Mouse (Mus musculus): Measurements from ENCODE around the gene Mpp5. TPM values are rescaled to one million over a fixed set of nuclear protein-coding genes. Genes with fewer than 3 reads are reported as not detected.

Mpp5 gene
- polyA plus RNA-seq (2015; fragmentation: Nextera tagmentation; extraction: Ambion mirVana) = 14.4 and 16.0 TPM in 2 replicates

GRCm38 (mm10) chr12:78748557-78749377, at the start of gene Mpp5:
TSS of gene Mpp5 (plus strand) at chr12:78748907.
- peak within 1 kb of the TSS; percentile 69 for H3K9ac ChIP-seq (replicated peaks; ENCODE audit: low read depth, low read length)
- no peaks in the 10 kb centered on the region for H3K9me3 ChIP-seq (ENCODE audit: control insufficient read depth, low read length)
- H3K4me1 ChIP-seq (replicated peaks; ENCODE audit: control insufficient read depth, insufficient read depth, low read length) = peaks cover 6% of the 10 kb centered on the region; the same call in 1 of the 2 replicates
- peak within 1 kb of the TSS; percentile 99 for H3K4me2 ChIP-seq (ENCODE audit: low read length)
- H3K27me3 ChIP-seq (replicated peaks; ENCODE audit: control insufficient read depth, insufficient read depth, low read length) = peaks cover 5% of the 10 kb centered on the region
- H3K36me3 ChIP-seq (ENCODE audit: control insufficient read depth, insufficient read depth) = no peaks in the 10 kb centered on the region
- peak within 1 kb of the TSS; percentile 78 for H3K4me3 ChIP-seq (replicated peaks; ENCODE audit: low read length)
- peak; percentile 100 for ATAC-seq
- peak within 1 kb of the TSS; percentile 80 for H3K27ac ChIP-seq (ENCODE audit: low read length)
- WGBS = under 1% methylated on average over 86 of the region's 98 CpGs

- H3K9ac ChIP-seq (replicated peaks; ENCODE audit: low read depth, low read length) = no peak overlapping the region
- no peaks in the 10 kb centered on the region for H3K9me3 ChIP-seq (ENCODE audit: control insufficient read depth, low read length)
- H3K4me1 ChIP-seq (replicated peaks; ENCODE audit: control insufficient read depth, insufficient read depth, low read length) = no peaks in the 10 kb centered on the region
- no peak overlapping the region for H3K27ac ChIP-seq (ENCODE audit: low read length)
- no peaks in the 10 kb centered on the region for H3K36me3 ChIP-seq (ENCODE audit: control insufficient read depth, insufficient read depth)
- H3K4me2 ChIP-seq (ENCODE audit: low read length) = no peak overlapping the region
- no peaks in the 10 kb centered on the region for H3K27me3 ChIP-seq (replicated peaks; ENCODE audit: control insufficient read depth, insufficient read depth, low read length)
- WGBS = 68% methylated on average over 2 of the region's 2 CpGs
- ATAC-seq = no peak
- no peak overlapping the region for H3K4me3 ChIP-seq (replicated peaks; ENCODE audit: low read length)
Observed at GRCm38 (mm10) chr12:78717783-78718182, 30.9 kb upstream of the Mpp5 start.

GRCm38 (mm10) chr12:78727723-78728122, 21.0 kb upstream of the Mpp5 start:
- no peak overlapping the region for H3K4me3 ChIP-seq (replicated peaks; ENCODE audit: low read length)
- no peaks in the 10 kb centered on the region for H3K27me3 ChIP-seq (replicated peaks; ENCODE audit: control insufficient read depth, insufficient read depth, low read length)
- ATAC-seq = no peak
- no peak overlapping the region for H3K9ac ChIP-seq (replicated peaks; ENCODE audit: low read depth, low read length)
- H3K36me3 ChIP-seq (ENCODE audit: control insufficient read depth, insufficient read depth) = no peaks in the 10 kb centered on the region
- WGBS = 69% methylated on average over 4 of the region's 4 CpGs
- H3K4me1 ChIP-seq (replicated peaks; ENCODE audit: control insufficient read depth, insufficient read depth, low read length) = no peaks in the 10 kb centered on the region
- no peaks in the 10 kb centered on the region for H3K9me3 ChIP-seq (ENCODE audit: control insufficient read depth, low read length)
- no peak overlapping the region for H3K27ac ChIP-seq (ENCODE audit: low read length)
- H3K4me2 ChIP-seq (ENCODE audit: low read length) = no peak overlapping the region

DNA sequence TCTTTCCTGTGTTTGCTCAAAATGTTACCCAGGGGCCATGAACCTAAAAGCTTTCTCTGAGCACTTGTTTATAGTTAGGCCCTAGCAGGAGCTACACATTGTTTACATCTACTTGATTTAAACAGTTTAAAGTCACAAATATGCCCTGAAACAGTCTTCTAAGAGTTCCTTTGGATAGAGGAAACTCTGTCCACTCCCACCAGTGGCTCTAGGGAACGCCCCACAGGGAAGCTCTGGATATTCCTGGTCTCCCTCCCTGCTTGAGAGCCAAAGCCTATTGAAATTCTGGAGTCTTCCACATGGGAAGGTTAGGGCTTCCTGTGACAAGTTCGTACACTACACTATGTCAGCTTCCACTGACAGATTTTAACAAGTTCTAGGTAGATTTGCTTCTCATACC, 9.1 kb upstream of the Mpp5 start:
- 70% methylated on average over 2 of the region's 2 CpGs for WGBS
- Histone ChIP-seq H3K4me3 (replicated peaks; ENCODE audit: low read length) (no peak overlapping the region), H3K4me1 (replicated peaks; ENCODE audit: control insufficient read depth, insufficient read depth, low read length) (no peaks in the 10 kb centered on the region), H3K27ac (ENCODE audit: low read length) (no peak overlapping the region), H3K9ac (replicated peaks; ENCODE audit: low read depth, low read length) (no peak overlapping the region), H3K27me3 (replicated peaks; ENCODE audit: control insufficient read depth, insufficient read depth, low read length) (no peaks in the 10 kb centered on the region), H3K4me2 (ENCODE audit: low read length) (no peak overlapping the region), H3K36me3 (ENCODE audit: control insufficient read depth, insufficient read depth) (no peaks in the 10 kb centered on the region), H3K9me3 (ENCODE audit: control insufficient read depth, low read length) (no peaks in the 10 kb centered on the region)
- no peak for ATAC-seq

GRCm38 (mm10) chr12:78740289-78740688, 8.4 kb upstream of the Mpp5 start:
- H3K36me3 ChIP-seq (ENCODE audit: control insufficient read depth, insufficient read depth) = no peaks in the 10 kb centered on the region
- no peaks in the 10 kb centered on the region for H3K9me3 ChIP-seq (ENCODE audit: control insufficient read depth, low read length)
- H3K27ac ChIP-seq (ENCODE audit: low read length) = no peak overlapping the region
- 100% methylated on average over 2 of the region's 2 CpGs for whole genome bisulfite sequencing
- ATAC-seq = no peak
- no peaks in the 10 kb centered on the region for H3K4me1 ChIP-seq (replicated peaks; ENCODE audit: control insufficient read depth, insufficient read depth, low read length)
- H3K4me2 ChIP-seq (ENCODE audit: low read length) = no peak overlapping the region
- H3K9ac ChIP-seq (replicated peaks; ENCODE audit: low read depth, low read length) = no peak overlapping the region
- H3K27me3 ChIP-seq (replicated peaks; ENCODE audit: control insufficient read depth, insufficient read depth, low read length) = no peaks in the 10 kb centered on the region
- no peak overlapping the region for H3K4me3 ChIP-seq (replicated peaks; ENCODE audit: low read length)

GRCm38 (mm10) chr12:78746226-78746625, 2.5 kb upstream of the Mpp5 start:
- H3K4me3 ChIP-seq (replicated peaks; ENCODE audit: low read length) = no peak overlapping the region
- ATAC-seq = no peak
- H3K36me3 ChIP-seq (ENCODE audit: control insufficient read depth, insufficient read depth) = no peaks in the 10 kb centered on the region
- H3K9me3 ChIP-seq (ENCODE audit: control insufficient read depth, low read length) = no peaks in the 10 kb centered on the region
- H3K27me3 ChIP-seq (replicated peaks; ENCODE audit: control insufficient read depth, insufficient read depth, low read length) = peaks cover 5% of the 10 kb centered on the region
- no peak overlapping the region for H3K4me2 ChIP-seq (ENCODE audit: low read length)
- H3K4me1 ChIP-seq (replicated peaks; ENCODE audit: control insufficient read depth, insufficient read depth, low read length) = peaks cover 6% of the 10 kb centered on the region; the same call in 1 of the 2 replicates
- H3K27ac ChIP-seq (ENCODE audit: low read length) = no peak overlapping the region
- H3K9ac ChIP-seq (replicated peaks; ENCODE audit: low read depth, low read length) = no peak overlapping the region
- WGBS = 73% methylated on average over 6 of the region's 6 CpGs

DNA sequence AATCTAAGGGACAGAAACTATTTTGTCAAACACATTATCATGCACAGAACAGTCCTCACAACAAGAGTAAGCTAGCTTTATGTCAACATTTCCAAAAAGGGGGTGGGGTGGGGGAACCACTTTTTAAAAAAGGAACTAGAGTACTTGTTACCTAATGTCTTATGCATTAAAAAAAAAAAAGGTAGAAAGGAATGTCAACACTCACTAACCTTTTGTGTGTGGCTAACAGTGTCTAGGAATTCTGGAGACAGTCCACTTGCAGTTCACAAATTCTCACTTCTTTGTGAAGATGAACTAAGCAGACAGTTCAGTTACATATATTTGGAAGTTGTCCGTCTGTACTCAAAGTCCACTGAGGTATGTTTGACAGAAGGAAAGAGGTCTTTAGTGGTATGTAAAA, 1.3 kb upstream of the Mpp5 start:
- WGBS = 29% methylated on average over 1 of the region's 1 CpGs
- H3K9ac ChIP-seq (replicated peaks; ENCODE audit: low read depth, low read length) = no peak overlapping the region
- H3K4me2 ChIP-seq (ENCODE audit: low read length) = no peak overlapping the region

DNA sequence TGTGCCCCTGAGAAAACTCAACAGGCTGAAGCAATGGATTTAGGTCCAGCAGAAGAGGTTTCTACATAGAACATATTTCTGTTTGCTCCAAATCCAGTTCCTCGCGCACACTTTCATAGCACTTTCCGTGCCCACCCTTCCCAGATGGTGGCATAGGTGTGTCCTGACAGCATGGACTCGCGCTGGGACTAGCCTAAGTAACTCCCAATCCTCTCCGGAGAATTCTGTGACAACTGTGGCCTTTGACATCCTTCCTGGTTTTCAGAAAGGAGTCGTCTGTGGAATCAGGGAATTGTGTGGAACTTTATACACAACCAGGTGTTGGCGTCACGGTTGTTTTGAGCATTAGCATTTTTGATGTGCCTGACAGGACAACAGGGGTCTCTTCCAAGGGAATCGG, 594 bp upstream of the Mpp5 start:
- Histone ChIP-seq H3K27ac (ENCODE audit: low read length) (0 out of 2 replicates have a peak overlapping the region, but pooled peaks have one; percentile 31), H3K9me3 (ENCODE audit: control insufficient read depth, low read length) (no peaks in the 10 kb centered on the region), H3K36me3 (ENCODE audit: control insufficient read depth, insufficient read depth) (no peaks in the 10 kb centered on the region), H3K4me2 (ENCODE audit: low read length) (peak overlapping the region; percentile 99), H3K27me3 (replicated peaks; ENCODE audit: control insufficient read depth, insufficient read depth, low read length) (peaks cover 5% of the 10 kb centered on the region), H3K4me1 (replicated peaks; ENCODE audit: control insufficient read depth, insufficient read depth, low read length) (peaks cover 6% of the 10 kb centered on the region; the same call in 1 of the 2 replicates), H3K4me3 (replicated peaks; ENCODE audit: low read length) (peak overlapping the region; percentile 78), H3K9ac (replicated peaks; ENCODE audit: low read depth, low read length) (peak overlapping the region; percentile 57)
- WGBS = 0% methylated on average over 10 of the region's 10 CpGs
- peak; percentile 2 for ATAC-seq

More for the DNA sequence above, 1.3 kb upstream of the Mpp5 start:
- no peaks in the 10 kb centered on the region for H3K36me3 ChIP-seq (ENCODE audit: control insufficient read depth, insufficient read depth)
- no peak for ATAC-seq
- peaks cover 5% of the 10 kb centered on the region for H3K27me3 ChIP-seq (replicated peaks; ENCODE audit: control insufficient read depth, insufficient read depth, low read length)
- peaks cover 6% of the 10 kb centered on the region; the same call in 1 of the 2 replicates for H3K4me1 ChIP-seq (replicated peaks; ENCODE audit: control insufficient read depth, insufficient read depth, low read length)
- H3K27ac ChIP-seq (ENCODE audit: low read length) = no peak overlapping the region
- no peaks in the 10 kb centered on the region for H3K9me3 ChIP-seq (ENCODE audit: control insufficient read depth, low read length)
- H3K4me3 ChIP-seq (replicated peaks; ENCODE audit: low read length) = no peak overlapping the region

DNA sequence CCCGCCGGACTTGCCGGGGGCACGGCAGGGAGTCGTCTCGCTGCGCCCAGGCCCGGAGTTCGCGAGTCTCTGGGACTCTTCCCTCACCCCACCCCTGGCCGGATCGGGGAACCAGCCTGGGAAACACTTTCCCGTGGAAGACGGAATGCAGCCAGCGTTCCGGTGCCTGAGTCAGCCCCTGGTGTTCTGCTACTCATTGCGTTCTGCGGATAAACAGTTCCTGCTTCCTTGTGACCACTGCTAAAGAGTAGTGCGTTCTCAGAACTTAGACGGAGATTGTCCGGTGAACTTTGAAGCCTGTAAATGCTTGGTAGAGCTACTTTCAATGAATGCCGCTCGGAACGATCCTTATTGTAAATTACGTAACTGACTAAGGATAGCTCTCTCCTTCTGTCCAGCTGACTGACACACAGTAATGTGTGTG, 683 bp downstream of the Mpp5 start:
- Histone ChIP-seq H3K4me2 (ENCODE audit: low read length) (peak overlapping the region; percentile 53), H3K9me3 (ENCODE audit: control insufficient read depth, low read length) (no peaks in the 10 kb centered on the region), H3K36me3 (ENCODE audit: control insufficient read depth, insufficient read depth) (no peaks in the 10 kb centered on the region), H3K9ac (replicated peaks; ENCODE audit: low read depth, low read length) (peak overlapping the region; percentile 69), H3K4me3 (replicated peaks; ENCODE audit: low read length) (peak overlapping the region; percentile 78), H3K4me1 (replicated peaks; ENCODE audit: control insufficient read depth, insufficient read depth, low read length) (peaks cover 6% of the 10 kb centered on the region; the same call in 1 of the 2 replicates), H3K27ac (ENCODE audit: low read length) (peak overlapping the region; percentile 80), H3K27me3 (replicated peaks; ENCODE audit: control insufficient read depth, insufficient read depth, low read length) (peaks cover 5% of the 10 kb centered on the region)
- ATAC-seq = peak; percentile 16
- 0% methylated on average over 23 of the region's 25 CpGs for WGBS
